Mouse (Mus musculus) lung, adult 2 months (tissue): ENCODE measurements around the gene Alg2. TPM values are rescaled to one million over a fixed set of nuclear protein-coding genes. Genes with fewer than 3 reads are reported as not detected.

Experiments
- DNase-seq: peaks from one replicate; pipeline ENCODE4 v3.0.0; 2022
- H3K4me1 ChIP-seq: fragments of 200-500 bp; 2 replicates; pipeline ENCODE4 v1.6.1; 2011; ENCODE audit warnings: low read length; ENCODE audit not compliant: control insufficient read depth, insufficient read depth
- H3K4me3 ChIP-seq: fragments of 200-500 bp; replicated peaks from 2 replicates; pipeline ENCODE3; 2011; ENCODE audit warnings: low read depth, mild to moderate bottlenecking, control low read depth, low read length; ENCODE audit errors: extremely low read depth
- CTCF ChIP-seq: fragments of 200-500 bp; IDR thresholded peaks from 2 replicates; pipeline ENCODE4 v1.5.1; 2011; ENCODE audit warnings: mild to moderate bottlenecking, low read length, control low read depth; ENCODE audit not compliant: insufficient read depth
- POLR2A ChIP-seq: fragments of 200-500 bp; IDR thresholded peaks from 2 replicates; pipeline ENCODE4 v1.6.1; 2011; ENCODE audit warnings: low read depth, mild to moderate bottlenecking, control low read depth, low read length, borderline replicate concordance; ENCODE audit errors: extremely low read depth
- WGBS: fragments of 180-500 bp; shearing (Covaris S2); methylation state at CpG from one replicate; pipeline ENCODE4 v1.1.7; 2018; 5-methylcytosine and 5-hydroxymethylcytosine counted together
- polyA plus RNA-seq: library from polyadenylated mRNA; depleted of rRNA; stranded (reverse); fragments of >200 nt; gene quantifications from 2 replicates; pipeline ENCODE4 v1.2.3, GENCODE M21; 2012

Alg2 gene
- polyA plus RNA-seq, 1 experiment: 17.8 TPM

GRCm38 (mm10) chr4:47473586-47473967 is 556 bp downstream of the Alg2 start:
- WGBS: 2% methylated on average over 12 of the region's 14 CpGs
- no peak for TF ChIP-seq POLR2A
- no peak for TF ChIP-seq CTCF

GRCm38 (mm10) chr4:47467196-47467595 is 6.9 kb downstream of the Alg2 start:
- TF ChIP-seq CTCF: no peak
- no peak for TF ChIP-seq POLR2A
- WGBS: 90% methylated on average over 2 of the region's 2 CpGs

More at GRCm38 (mm10) chr4:47473586-47473967, 556 bp downstream of the Alg2 start:
- no peak for DNase-seq
- peaks cover 6% of the 10 kb centered on the region for H3K4me1 ChIP-seq
- H3K4me3 ChIP-seq: peak overlapping the region; percentile 76

GRCm38 (mm10) chr4:47449586-47450522 is 24.3 kb downstream of the Alg2 start:
- TF ChIP-seq POLR2A: no peak
- no peak for TF ChIP-seq CTCF
- no peaks in the 10 kb centered on the region for H3K4me1 ChIP-seq
- DNase-seq: no peak
- H3K4me3 ChIP-seq: no peak overlapping the region
- WGBS: 32% methylated on average over 18 of the region's 18 CpGs

More at GRCm38 (mm10) chr4:47467196-47467595, 6.9 kb downstream of the Alg2 start:
- H3K4me3 ChIP-seq: no peak overlapping the region
- DNase-seq: no peak
- H3K4me1 ChIP-seq: no peaks in the 10 kb centered on the region

- H3K4me3 ChIP-seq: no peak overlapping the region
- TF ChIP-seq CTCF (no peak), POLR2A (no peak)
- WGBS: 45% methylated on average over 5 of the region's 5 CpGs
- DNase-seq: no peak
- H3K4me1 ChIP-seq: no peaks in the 10 kb centered on the region
Measured at GRCm38 (mm10) chr4:47449116-47449515, 25.0 kb downstream of the Alg2 start.

GRCm38 (mm10) chr4:47448526-47448925 is 25.6 kb downstream of the Alg2 start:
- WGBS: 77% methylated on average over 3 of the region's 3 CpGs

GRCm38 (mm10) chr4:47440951-47441350 is 33.2 kb downstream of the Alg2 start:
- no peak for TF ChIP-seq CTCF
- no peak for TF ChIP-seq POLR2A
- DNase-seq: no peak
- 88% methylated on average over 11 of the region's 11 CpGs for WGBS
- Histone ChIP-seq H3K4me3 (no peak overlapping the region), H3K4me1 (no peaks in the 10 kb centered on the region)

More at GRCm38 (mm10) chr4:47448526-47448925, 25.6 kb downstream of the Alg2 start:
- no peak for TF ChIP-seq POLR2A
- TF ChIP-seq CTCF: no peak
- no peak overlapping the region for H3K4me3 ChIP-seq
- H3K4me1 ChIP-seq: no peaks in the 10 kb centered on the region
- no peak for DNase-seq

- DNase-seq: no peak
- no peak overlapping the region for H3K4me3 ChIP-seq
- no peaks in the 10 kb centered on the region for H3K4me1 ChIP-seq
- no peak for TF ChIP-seq CTCF
- no peak for TF ChIP-seq POLR2A
- WGBS: 85% methylated on average over 6 of the region's 6 CpGs
Measured at GRCm38 (mm10) chr4:47438956-47439355, 35.2 kb downstream of the Alg2 start.

- 1% methylated on average over 33 of the region's 33 CpGs for WGBS
- DNase-seq: peak; percentile 77
- Histone ChIP-seq H3K4me3 (peak overlapping the region; percentile 63), H3K4me1 (no peaks in the 10 kb centered on the region)
- TF ChIP-seq POLR2A (no peak), CTCF (peak; percentile 97)
Measured at GRCm38 (mm10) chr4:47437365-47438340, 36.5 kb downstream of the Alg2 start.

GRCm38 (mm10) chr4:47435566-47436360 is 38.4 kb downstream of the Alg2 start:
- TF ChIP-seq CTCF (no peak), POLR2A (no peak)
- DNase-seq: no peak
- H3K4me3 ChIP-seq: no peak overlapping the region
- 49% methylated on average over 28 of the region's 28 CpGs for WGBS
- H3K4me1 ChIP-seq: no peaks in the 10 kb centered on the region
